Mouse (Mus musculus) macrophage (primary cell): ENCODE data around the gene Pknox1. TPM values are rescaled to one million over a fixed set of nuclear protein-coding genes. Genes with fewer than 3 reads are reported as not detected.

ENCODE experiments used
- H3K27ac ChIP-seq: fragments of 350-480 bp; formaldehyde crosslinking; 2 replicates; pipeline ENCODE4 v1.9.0; 2021
- H3K36me3 ChIP-seq: fragments of 350-480 bp; formaldehyde crosslinking; 2 replicates; pipeline ENCODE4 v1.9.0; 2021; ENCODE audit errors: inconsistent target
- H3K4me3 ChIP-seq: fragments of 350-480 bp; formaldehyde crosslinking; 2 replicates; pipeline ENCODE4 v1.9.0; 2021; ENCODE audit errors: inconsistent target
- H3K79me2 ChIP-seq: fragments of 350-480 bp; formaldehyde crosslinking; 2 replicates; pipeline ENCODE4 v1.9.0; 2021; ENCODE audit errors: inconsistent target
- WGBS: methylation state at CpG from one replicate; pipeline ENCODE4 v1.1.7; 2026; ENCODE audit warnings: inconsistent platforms; ENCODE audit not compliant: missing documents; 5-methylcytosine and 5-hydroxymethylcytosine counted together
- polyA plus RNA-seq: library from polyadenylated mRNA; stranded (reverse); fragments of 250-400 nt; gene quantifications from 3 replicates; pipeline ENCODE4 v1.2.4, GENCODE M21; 2018; ENCODE audit warnings: inconsistent platforms

Pknox1 gene
- polyA plus RNA-seq, 1 experiment from 2014 or later, result 6.6 TPM

DNA sequence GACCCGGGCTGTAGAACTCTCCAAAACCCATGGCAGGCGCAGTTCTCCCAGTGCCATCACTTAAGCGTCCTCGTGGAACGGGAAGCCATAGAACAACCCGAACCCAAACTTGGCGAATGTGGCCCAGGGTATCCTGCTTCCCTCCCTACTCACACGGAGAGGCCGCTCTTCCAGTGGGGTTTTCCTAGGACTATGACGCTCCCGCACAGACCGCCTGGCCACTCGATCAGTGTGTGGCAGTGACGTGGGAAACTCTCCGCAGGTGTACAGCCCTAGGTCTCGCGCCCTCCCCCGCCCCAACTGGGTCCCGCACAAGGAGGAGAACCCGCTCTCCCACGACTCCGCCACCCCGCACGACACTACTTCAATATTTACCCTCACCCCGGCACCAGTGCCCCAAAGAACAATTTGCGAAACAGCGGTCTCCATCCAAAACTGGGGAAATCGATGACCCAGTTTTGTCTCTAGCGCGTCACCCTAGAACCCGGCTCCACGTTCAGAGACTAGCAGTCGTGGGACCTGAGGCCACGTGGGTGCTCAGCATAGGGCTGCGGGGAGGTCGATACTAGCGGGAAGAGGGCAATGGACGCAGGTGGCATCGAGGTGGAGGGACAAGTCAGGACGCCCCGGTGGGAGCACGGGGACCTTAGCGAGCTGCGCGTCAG, 71.9 kb downstream of the Pknox1 start:
- no peak overlapping the region for H3K27ac ChIP-seq

DNA sequence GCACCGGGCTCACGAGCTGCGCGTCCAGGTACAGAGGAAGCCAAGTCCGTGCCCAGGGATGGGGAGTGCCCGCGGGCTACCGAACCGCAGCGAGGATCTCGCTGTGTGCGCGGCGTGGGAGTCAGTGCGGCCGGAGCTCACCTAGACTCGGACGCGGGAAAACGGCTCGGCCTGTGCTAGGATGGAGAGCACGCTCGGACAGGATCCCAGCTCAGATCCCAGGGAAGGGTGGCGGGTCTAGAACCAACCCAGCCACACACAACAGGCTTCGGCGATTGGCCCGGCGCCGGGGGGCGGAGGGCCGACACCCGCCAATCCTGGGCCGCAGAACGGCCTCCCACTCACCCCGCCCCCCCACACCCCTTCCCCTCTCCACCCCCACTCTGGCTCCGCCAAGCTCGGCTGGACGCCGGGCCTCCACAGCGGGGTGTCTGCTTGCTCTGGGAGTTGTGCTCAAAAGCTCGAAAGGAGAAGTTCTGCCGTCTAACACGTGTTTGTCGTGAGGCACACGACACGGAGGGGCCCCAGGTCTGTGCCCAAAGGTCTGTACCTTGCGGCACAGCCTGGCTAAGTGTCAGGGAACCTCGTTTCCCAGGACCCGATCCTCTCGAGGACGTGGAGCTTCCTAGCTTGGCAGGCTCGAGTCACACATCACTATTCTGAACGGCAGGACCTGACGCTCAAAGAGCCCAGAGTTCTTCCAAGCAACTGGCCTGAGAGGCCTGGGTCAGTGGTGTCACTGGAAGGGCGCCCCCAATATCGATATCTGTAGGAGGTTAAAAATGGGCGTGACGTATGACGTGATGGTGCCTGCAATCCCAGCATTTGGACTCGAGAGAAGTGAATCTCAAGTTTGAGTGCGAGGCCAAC, 72.6 kb downstream of the Pknox1 start, which contains the start of gene Cbs:
Cbs (minus strand) TSS at position 297 of the 870 bp plus-strand sequence.
- Histone ChIP-seq H3K27ac (no peak within 1 kb of the TSS), H3K36me3 (no peaks in the 10 kb centered on the region), H3K79me2 (no peaks in the 10 kb centered on the region), H3K4me3 (no peak within 1 kb of the TSS)
- 9% methylated on average over 57 of the region's 61 CpGs for WGBS

More for the DNA sequence above, 71.9 kb downstream of the Pknox1 start:
- 18% methylated on average over 43 of the region's 45 CpGs for WGBS
- Histone ChIP-seq H3K79me2 (no peaks in the 10 kb centered on the region), H3K4me3 (no peak overlapping the region), H3K36me3 (no peaks in the 10 kb centered on the region)

DNA sequence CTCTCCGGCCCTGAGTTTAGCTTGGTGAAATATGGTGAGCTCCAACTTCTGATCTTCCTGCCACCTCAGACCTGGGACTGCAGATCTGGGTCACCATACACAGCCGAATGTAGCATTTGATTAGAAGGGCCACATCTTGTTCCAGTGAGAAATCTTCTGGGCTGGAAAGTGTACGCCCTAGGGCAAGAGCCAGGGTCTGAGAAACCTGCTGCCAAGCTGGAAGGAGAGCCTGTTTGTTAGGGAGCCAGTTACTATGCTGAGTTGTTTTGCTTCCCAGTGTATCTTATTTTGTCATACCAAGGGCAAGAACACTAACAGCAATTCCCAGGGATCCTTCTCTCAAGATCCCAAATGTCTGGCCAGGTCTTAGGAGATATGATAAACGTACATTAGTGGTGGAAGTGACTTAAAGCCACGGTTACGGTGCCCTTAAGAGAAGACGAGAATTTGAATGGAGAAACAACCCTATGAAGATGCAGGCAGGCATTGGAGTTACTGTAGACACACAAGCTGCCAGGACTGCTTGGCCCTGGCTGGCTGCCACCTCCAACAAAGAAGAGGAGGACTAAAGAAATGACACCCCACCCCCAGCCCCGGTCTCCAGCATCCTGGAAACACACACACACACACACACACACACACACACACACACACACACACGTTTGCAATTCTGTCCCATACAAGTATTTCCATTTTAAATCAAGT, 73.5 kb downstream of the Pknox1 start:
- Histone ChIP-seq H3K79me2 (no peaks in the 10 kb centered on the region), H3K36me3 (no peaks in the 10 kb centered on the region), H3K4me3 (no peak overlapping the region), H3K27ac (no peak overlapping the region)
- 82% methylated on average over 7 of the region's 9 CpGs for WGBS

DNA sequence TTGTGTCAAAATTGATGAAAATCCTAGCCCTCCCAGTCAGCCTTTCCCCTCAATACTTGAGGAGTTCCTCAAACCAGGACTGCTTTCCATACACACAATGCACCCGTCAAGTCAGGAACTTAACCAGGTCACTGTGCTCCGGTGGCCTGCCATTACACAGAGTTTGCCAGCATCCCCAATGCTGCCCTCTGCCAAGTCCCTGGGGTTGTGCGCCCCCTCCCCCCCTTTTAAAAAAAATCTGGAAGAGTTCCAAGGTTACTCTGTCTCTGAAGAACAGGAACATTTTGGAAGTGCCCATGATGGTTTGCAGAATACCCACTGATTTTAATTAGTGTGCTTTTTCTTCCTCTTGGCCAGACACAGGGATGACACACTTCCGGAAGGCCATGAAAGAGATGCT, 75.1 kb downstream of the Pknox1 start:
- 61% methylated on average over 4 of the region's 4 CpGs for WGBS
- no peak overlapping the region for H3K27ac ChIP-seq
- no peak overlapping the region for H3K4me3 ChIP-seq
- H3K36me3 ChIP-seq, result no peaks in the 10 kb centered on the region
- H3K79me2 ChIP-seq, result no peaks in the 10 kb centered on the region

DNA sequence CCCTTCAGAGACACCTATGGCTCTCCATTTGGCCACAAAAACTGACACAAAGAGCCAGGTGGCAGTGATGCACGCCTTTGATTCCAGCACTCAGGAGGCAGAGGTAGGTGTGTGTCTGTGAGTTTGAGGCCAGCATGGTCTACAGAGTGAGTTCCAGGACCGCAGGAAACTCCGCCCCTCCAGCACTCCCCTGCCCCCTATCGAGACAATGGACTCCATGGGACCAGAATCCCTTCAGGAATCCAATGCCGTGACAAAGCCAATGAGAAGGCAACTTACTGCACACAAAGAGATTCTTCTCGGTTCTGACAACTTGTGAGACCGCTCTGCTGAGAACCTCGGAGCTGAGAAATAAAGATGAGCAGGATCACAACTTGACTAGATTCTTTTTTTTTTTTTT, 77.8 kb downstream of the Pknox1 start:
- Histone ChIP-seq H3K79me2 (no peaks in the 10 kb centered on the region), H3K27ac (no peak overlapping the region), H3K4me3 (no peak overlapping the region), H3K36me3 (peaks cover 12% of the 10 kb centered on the region)
- 75% methylated on average over 8 of the region's 8 CpGs for WGBS

DNA sequence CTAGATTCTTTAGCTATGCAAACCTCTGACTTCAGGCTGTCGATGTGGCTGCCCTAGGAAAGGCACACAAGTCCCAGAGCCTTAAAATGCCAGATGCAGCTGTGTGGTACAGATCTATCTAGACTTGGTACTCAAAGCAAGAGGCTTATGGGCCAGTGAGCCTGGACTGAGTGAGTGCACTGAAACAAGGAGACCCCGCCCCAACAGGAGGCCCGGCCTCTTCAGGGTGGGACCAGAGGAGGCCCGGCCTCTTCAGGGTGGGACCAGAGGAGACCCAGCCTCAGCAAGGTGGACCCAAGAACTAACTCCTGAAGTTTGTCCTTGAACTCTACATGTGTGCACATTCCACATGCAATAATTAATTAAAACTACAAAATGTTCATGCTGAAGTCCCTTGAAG, 78.4 kb downstream of the Pknox1 start:
- Histone ChIP-seq H3K36me3 (peaks cover 18% of the 10 kb centered on the region), H3K79me2 (no peaks in the 10 kb centered on the region), H3K4me3 (no peak overlapping the region), H3K27ac (no peak overlapping the region)
- WGBS, result 71% methylated on average over 2 of the region's 4 CpGs

DNA sequence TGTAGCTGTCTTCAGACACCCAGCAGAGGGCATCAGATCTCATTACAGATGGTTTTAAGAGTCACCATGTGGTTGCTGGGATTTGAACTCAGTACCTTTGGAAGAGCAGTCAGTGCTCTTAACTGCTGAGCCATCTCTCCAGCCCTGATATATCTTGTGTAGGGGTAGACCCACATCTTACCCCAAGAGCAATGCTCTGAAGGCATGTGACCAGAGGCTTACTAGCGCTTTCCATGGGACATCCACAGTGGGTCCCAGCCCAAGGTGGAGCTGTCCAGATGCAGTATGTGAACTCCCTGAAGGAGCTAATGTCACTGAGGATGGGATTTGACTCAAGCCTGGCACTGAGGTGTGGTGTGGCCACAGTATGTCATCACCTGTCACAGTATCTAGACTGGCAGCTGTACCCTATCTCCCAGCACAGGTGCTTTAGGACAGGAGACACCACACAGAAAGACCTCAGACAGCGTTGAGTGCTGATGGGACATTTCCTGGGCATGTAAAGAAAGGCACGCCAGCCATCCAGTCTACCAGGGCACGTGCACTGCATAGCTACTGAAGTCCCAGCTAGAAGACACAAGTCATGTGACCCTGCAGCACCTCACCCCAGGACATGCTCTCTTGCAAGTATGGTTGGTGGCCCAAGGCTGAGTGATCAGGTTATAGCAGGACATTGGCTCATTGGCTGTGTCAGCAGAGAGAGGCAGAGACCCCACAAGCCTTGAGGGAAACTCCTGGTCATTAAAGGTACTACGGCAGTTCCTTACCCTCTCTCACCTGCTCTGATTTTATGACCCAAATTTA, 81.9 kb downstream of the Pknox1 start:
- H3K36me3 ChIP-seq, result peaks cover 53% of the 10 kb centered on the region
- 94% methylated on average over 5 of the region's 5 CpGs for WGBS
- peaks cover 9% of the 10 kb centered on the region; the same call in 1 of the 2 replicates for H3K79me2 ChIP-seq
- H3K27ac ChIP-seq, result no peak overlapping the region
- H3K4me3 ChIP-seq, result no peak overlapping the region

DNA sequence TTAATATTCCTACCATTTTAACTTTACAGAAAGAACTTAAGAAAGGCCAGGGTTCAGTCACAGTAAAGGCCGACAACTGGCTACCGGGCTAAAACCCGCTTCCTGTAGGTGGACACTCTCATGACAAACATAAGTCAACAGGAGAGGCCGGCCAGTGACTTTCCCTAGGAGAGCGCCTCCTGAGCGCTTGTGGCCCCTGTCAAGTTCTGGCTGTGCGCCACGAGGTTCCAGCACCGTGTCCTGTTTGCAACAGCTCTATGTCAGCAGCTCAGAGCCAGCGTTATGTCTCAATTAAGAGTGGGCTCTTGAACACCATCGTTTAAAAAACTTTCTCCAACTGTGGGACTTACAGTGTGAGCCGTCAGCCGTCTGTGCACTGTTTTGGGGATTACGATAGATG, 87.6 kb downstream of the Pknox1 start:
- Histone ChIP-seq H3K4me3 (no peak overlapping the region), H3K79me2 (peaks cover 66% of the 10 kb centered on the region), H3K36me3 (peaks cover 78% of the 10 kb centered on the region), H3K27ac (no peak overlapping the region)
- WGBS, result 89% methylated on average over 14 of the region's 14 CpGs

DNA sequence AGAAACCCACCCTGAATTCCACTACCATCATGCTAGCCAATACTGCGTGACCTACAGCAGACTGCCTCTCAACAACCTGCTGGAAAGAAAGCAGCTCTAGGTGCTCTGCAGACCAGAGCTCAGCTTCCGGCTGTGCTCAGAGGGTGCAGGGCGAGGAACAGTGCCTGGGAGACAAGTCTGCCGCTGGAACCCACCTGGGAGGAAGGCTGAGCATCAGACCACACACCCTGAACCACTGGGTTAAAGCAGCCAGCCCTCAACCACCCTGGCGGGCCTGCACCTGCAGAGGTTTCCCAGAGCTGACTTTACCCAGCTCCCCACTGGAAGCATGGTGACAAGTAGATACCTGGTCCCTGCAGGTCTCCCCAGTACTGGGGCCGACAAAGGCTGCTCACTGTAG, 88.7 kb downstream of the Pknox1 start:
- Histone ChIP-seq H3K36me3 (peaks cover 67% of the 10 kb centered on the region), H3K27ac (no peak overlapping the region), H3K4me3 (no peak overlapping the region), H3K79me2 (peaks cover 77% of the 10 kb centered on the region)
- 91% methylated on average over 6 of the region's 6 CpGs for WGBS

DNA sequence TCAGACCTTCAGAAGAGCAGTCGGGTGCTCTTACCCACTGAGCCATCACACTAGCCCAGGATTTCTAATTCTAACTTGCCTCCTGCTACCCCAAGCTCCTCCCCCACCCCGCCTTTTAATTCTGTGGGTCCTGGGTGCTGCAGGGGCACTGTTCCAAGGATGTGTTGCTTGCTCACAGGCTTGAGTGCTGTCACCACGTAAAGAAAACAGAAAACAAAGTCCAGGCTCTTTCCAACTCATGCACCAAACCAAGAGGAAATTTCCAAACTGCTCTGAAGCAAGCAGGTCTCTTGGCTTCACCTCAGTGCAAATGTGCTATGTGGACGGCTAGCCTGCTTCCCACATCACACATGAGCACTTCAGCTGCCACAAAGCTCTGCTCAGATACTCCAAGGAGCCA, 90.8 kb downstream of the Pknox1 start:
- H3K27ac ChIP-seq, result no peak overlapping the region
- peaks cover 46% of the 10 kb centered on the region for H3K36me3 ChIP-seq
- H3K79me2 ChIP-seq, result peaks cover 77% of the 10 kb centered on the region
- WGBS, result 80% methylated on average over 4 of the region's 4 CpGs
- no peak overlapping the region for H3K4me3 ChIP-seq

DNA sequence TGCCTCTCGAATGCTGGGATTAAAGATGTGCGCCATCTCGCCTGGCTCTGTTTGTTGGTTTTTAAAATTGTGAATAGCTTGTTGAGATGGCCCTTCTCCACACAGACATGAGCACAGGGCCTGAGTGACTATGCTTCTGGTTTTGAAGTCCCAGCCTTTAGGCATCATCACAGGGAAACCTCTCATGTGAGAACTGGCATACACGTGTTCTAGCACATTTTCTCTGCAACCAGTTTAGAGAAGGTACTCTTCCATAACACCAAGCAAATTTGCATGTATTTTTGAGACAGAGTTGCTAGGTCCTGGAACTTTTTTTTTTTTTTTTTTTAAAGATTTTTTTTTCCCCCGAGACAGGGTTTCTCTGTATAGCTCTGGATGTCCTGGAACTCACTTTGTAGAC, 92.1 kb downstream of the Pknox1 start:
- Histone ChIP-seq H3K36me3 (peaks cover 33% of the 10 kb centered on the region), H3K4me3 (no peak overlapping the region; the same call in 1 of the 2 replicates), H3K79me2 (peaks cover 66% of the 10 kb centered on the region), H3K27ac (no peak overlapping the region)
- WGBS, result 75% methylated on average over 5 of the region's 5 CpGs
